8 mouse cellular contexts compared by ENCODE assay signal in genomic region chr15:84260123-84260822, GRCm38 (mm10). TPM values are rescaled to one million over a fixed set of nuclear protein-coding genes. Genes with fewer than 3 reads are reported as not detected.
DNase-seq lines count a peak whose midpoint lies in the region; ATAC-seq and TF ChIP-seq lines count a peak whose summit lies in the region.

No protein-coding gene starts in this region.

- no peaks in the 10 kb centered on the region for H3K9me3 ChIP-seq in MEL (replicated peaks; ENCODE audit: insufficient read depth, low read length)
- no peaks in the 10 kb centered on the region for H3K9me3 ChIP-seq in forebrain, embryonic 15.5 days
- H3K9me3 ChIP-seq in hindbrain, embryonic 13.5 days = no peaks in the 10 kb centered on the region

- TF ChIP-seq EP300 in MEL (IDR thresholded peaks at IDR 0.05; ENCODE audit: low read depth in 1 of 2, low read length in 2 of 2) = no peak

- ATAC-seq in forebrain, embryonic 15.5 days (replicated peaks) = peak; percentile 72
- peak; percentile 80 for ATAC-seq in hindbrain, embryonic 13.5 days (ENCODE audit: low FRiP score)
- 0 out of 2 replicates have a peak, but pooled peaks have one; percentile 19 for ATAC-seq in megakaryocyte, adult 5-6 weeks (ENCODE audit: poor library complexity, severe bottlenecking)

- TF ChIP-seq POLR2A in MEL (IDR thresholded peaks at IDR 0.05; ENCODE audit: control insufficient read depth in 1 of 2, insufficient read depth in 1 of 2, low read depth in 1 of 2, low read length in 2 of 2, poor library complexity in 1 of 2) = no peak

- 14% methylated on average over 22 of the region's 22 CpGs for WGBS in forebrain, embryonic 15.5 days
- 20% methylated on average over 22 of the region's 22 CpGs for WGBS in hindbrain, embryonic 13.5 days

- peaks cover 0 to 5% of the 10 kb centered on the region in 2 experiments; a peak in 1 of 4 replicates for H3K36me3 ChIP-seq in MEL (ENCODE audit: control insufficient read depth in 1 of 2, insufficient read depth in 2 of 2, low read length in 2 of 2)
- H3K36me3 ChIP-seq in forebrain, embryonic 15.5 days = no peaks in the 10 kb centered on the region
- H3K36me3 ChIP-seq in hindbrain, embryonic 13.5 days = no peaks in the 10 kb centered on the region

- H3K4me2 ChIP-seq in forebrain, embryonic 15.5 days (replicated peaks) = peak overlapping the region; percentile 38
- H3K4me2 ChIP-seq in hindbrain, embryonic 13.5 days = peak overlapping the region; percentile 29

- no peak overlapping the region for H3K27ac ChIP-seq in MEL (ENCODE audit: control insufficient read depth, low read depth, low read length)
- H3K27ac ChIP-seq in forebrain, embryonic 15.5 days (replicated peaks) = peak overlapping the region; percentile 77
- peak overlapping the region; percentile 70 for H3K27ac ChIP-seq in hindbrain, embryonic 13.5 days

- H3K4me3 ChIP-seq in MEL (ENCODE audit: control insufficient read depth in 1 of 2, insufficient read depth in 1 of 2, low read depth in 2 of 2, low read length in 2 of 2) = no peak overlapping the region
- peak overlapping the region; percentile 25 for H3K4me3 ChIP-seq in forebrain, embryonic 15.5 days
- no peak overlapping the region for H3K4me3 ChIP-seq in hindbrain, embryonic 13.5 days

- peak; percentile 66 for TF ChIP-seq RAD21 in MEL (IDR thresholded peaks at IDR 0.05; ENCODE audit: low read depth, low read length)

- no peaks in the 10 kb centered on the region for H3K79me2 ChIP-seq in MEL (ENCODE audit: control insufficient read depth, insufficient read depth, low read length, poor library complexity)

- TF ChIP-seq CTCF in MEL (IDR thresholded peaks at IDR 0.05 in 2 of 3, conservative IDR thresholded peaks at IDR 0.05 in 1 of 3; ENCODE audit: control insufficient read depth in 1 of 3, insufficient read depth in 1 of 3, low read depth in 2 of 3, low read length in 3 of 3, poor library complexity in 1 of 3, severe bottlenecking in 1 of 3) = peak; percentile 73 to 90 (median 82)

- DNase-seq in MEL (ENCODE audit: low read depth, low spot score) = peak; percentile 69
- peak; percentile 51 for DNase-seq in c-Kit-positive CD71-positive TER-119-positive erythroid progenitor cells, embryonic 14.5 days (ENCODE audit: low spot score)
- peak; percentile 73 to 81 for DNase-seq in layer of hippocampus, postnatal 36 days
- peak; percentile 83 for DNase-seq in right cerebral cortex, adult 18-20 months
- DNase-seq in urinary bladder, adult 18-20 months (ENCODE audit: low spot score in 2 of 2) = peak; percentile 65 to 74

- no peaks in the 10 kb centered on the region for H3K27me3 ChIP-seq in MEL (ENCODE audit: control insufficient read depth in 1 of 2, insufficient read depth in 2 of 2, low read length in 2 of 2)
- H3K27me3 ChIP-seq in forebrain, embryonic 15.5 days = no peaks in the 10 kb centered on the region
- peaks cover 26% of the 10 kb centered on the region for H3K27me3 ChIP-seq in hindbrain, embryonic 13.5 days

- H3K9ac ChIP-seq in MEL (ENCODE audit: control insufficient read depth, low read depth, low read length, poor library complexity, severe bottlenecking) = no peak overlapping the region
- peak overlapping the region; percentile 17; the same call in 1 of the 2 replicates for H3K9ac ChIP-seq in forebrain, embryonic 15.5 days (replicated peaks)
- H3K9ac ChIP-seq in hindbrain, embryonic 13.5 days = 0 out of 2 replicates have a peak overlapping the region, but pooled peaks have one; percentile 6

- H3K4me1 ChIP-seq in MEL (ENCODE audit: control insufficient read depth in 1 of 2, insufficient read depth in 2 of 2, low read length in 2 of 2) = peaks cover 0 to 3% of the 10 kb centered on the region in 2 experiments; a peak in 2 of 4 replicates
- H3K4me1 ChIP-seq in forebrain, embryonic 15.5 days = peaks cover 27% of the 10 kb centered on the region
- peaks cover 56% of the 10 kb centered on the region for H3K4me1 ChIP-seq in hindbrain, embryonic 13.5 days (replicated peaks)

TF ChIP-seq in MEL, 35 proteins besides CTCF, POLR2A, EP300 and RAD21:
- TF ChIP-seq ZC3H11A (IDR thresholded peaks at IDR 0.05; ENCODE audit: low read depth, low read length) = 0 out of 2 replicates have a peak, but pooled peaks have one; percentile 8
- no peak for TF ChIP-seq RCOR1 (IDR thresholded peaks at IDR 0.05; ENCODE audit: low read depth, low read length)
- peak; percentile 61 for TF ChIP-seq SMC3 (IDR thresholded peaks at IDR 0.05; ENCODE audit: low read depth, low read length)
- peak; percentile 41; the same call in 1 of the 2 replicates for TF ChIP-seq MAZ (IDR thresholded peaks at IDR 0.05; ENCODE audit: low read depth, low read length)

RNA-seq across cellular contexts. Expression of gene Parvb, which starts 28.4 kb away (rescaled TPM):
- total RNA-seq in MEL (2012; rRNA removed) = 4.8 and 6.3 TPM in 2 replicates
- 10 to 100 TPM in 1 of 2 experiments, not detected in 1; 58.0 TPM for polyA plus RNA-seq in MEL (2012; ENCODE audit: insufficient read depth in 1 of 2, insufficient read length in 2 of 2, low read depth in 1 of 2, low replicate concordance in 2 of 2, missing spikeins in 1 of 2)
- polyA plus RNA-seq in forebrain, embryonic 15.5 days (2015; fragmentation: Nextera tagmentation; extraction: Ambion mirVana) = 2.8 and 3.8 TPM in 2 replicates
- 3.9 and 4.5 TPM in 2 replicates for polyA plus RNA-seq in hindbrain, embryonic 13.5 days (2015; fragmentation: Nextera tagmentation; extraction: Ambion mirVana)
- total RNA-seq in layer of hippocampus, postnatal 36 days (2021) = 10 to 100 TPM; 32.4 to 37.7 TPM
- 32.7 and 38.8 TPM in 2 replicates for total RNA-seq in megakaryocyte, adult 5-6 weeks (2015)
- 9.5 and 10.6 TPM in 2 replicates for total RNA-seq in megakaryocyte, adult 5-6 weeks (2017)

Comparison
In these comparisons a context has a peak if more than half of its experiments do, and no peak if none do; other contexts are left out.
1. ATAC-seq: peak in every context shown above with its lines; median percentile 80 in hindbrain, embryonic 13.5 days; 72 in forebrain, embryonic 15.5 days; 19 in megakaryocyte, adult 5-6 weeks.